Mouse (Mus musculus) left cerebral cortex, adult 18-20 months (tissue): Measurements from ENCODE around the gene Vmn2r30. TPM values are rescaled to one million over a fixed set of nuclear protein-coding genes. Genes with fewer than 3 reads are reported as not detected.
A peak's percentile ranks its signal among the peaks of the same experiment; 100 is the strongest.
"Not testable (repeated sequence)": the region's sequence is repeated elsewhere in the genome, so short reads cannot be mapped to it uniquely, and the experiment has no call there.

Experiments used
- DNase-seq, 2 experiments: peaks; one replicate each; pipeline ENCODE4 v3.0.0; 2021 to 2022; ENCODE audit warnings: low spot score in 2 of 2, mixed read lengths in 1 of 2
- long read RNA-seq, 2 experiments: library from polyadenylated mRNA; stranded (forward); transcript quantifications; one replicate each; pipeline ENCODE4 v2.0.0; 2021
- microRNA-seq, 2 experiments: library from miRNA; unstranded; fragments of <30 nt; microRNA quantifications; one replicate each; pipeline ENCODE4 v1.2.0; 2021
- total RNA-seq, 2 experiments: library from RNA; stranded (reverse); gene quantifications; 2 replicates each; pipeline ENCODE4 v1.2.3; 2021

Vmn2r30 gene
- under 1 TPM; 0.12 to 0.19 TPM for total RNA-seq
- long read RNA-seq, experiment 1, result 0 reads
- long read RNA-seq, experiment 2, result 0 reads

- not testable (repeated sequence) for DNase-seq
Measured at GRCm38 (mm10) chr7:7337509-7337908, at the start of gene Vmn2r30. Gene Vmn2r30, minus strand, starts transcription at chr7:7337609.

- not testable (repeated sequence) for DNase-seq
Measured at GRCm38 (mm10) chr7:7374431-7374830, 37.0 kb upstream of the Vmn2r30 start, which contains the start of gene Gm45783. Gene Gm45783, minus strand, starts transcription at chr7:7374573.

GRCm38 (mm10) chr7:7295595-7295994, 41.8 kb downstream of the Vmn2r30 start:
- peak; percentile 56 to 63 for DNase-seq

- DNase-seq, result no peak
Measured at GRCm38 (mm10) chr7:7281383-7281782, 56.0 kb downstream of the Vmn2r30 start.

GRCm38 (mm10) chr7:7277966-7278567, 59.3 kb downstream of the Vmn2r30 start, which contains the start of gene Gm45844:
Gene Gm45844, minus strand, starts transcription at chr7:7278289.
- DNase-seq, result peak; percentile 88 to 94

GRCm38 (mm10) chr7:7277556-7277955, 59.9 kb downstream of the Vmn2r30 start:
- not testable (repeated sequence) for DNase-seq

Small RNA genes within 50 kb of the gene (microRNA-seq; reads per million reads assigned to microRNA genes)
- gene Mir5620, result 16.2 to 23.0 reads per million in 2 experiments

Other genes starting within 250 kb of the Vmn2r30 start
- 10 to 100 TPM; 14.1 to 15.3 TPM for gene Zfp954, start 216.1 kb downstream of the Vmn2r30 start, total RNA-seq
- gene Zfp773, start 200.9 kb downstream of the Vmn2r30 start, total RNA-seq, result 1 to 10 TPM; 2.6 to 2.9 TPM
- 1 to 10 TPM; 7.2 to 8.8 TPM for gene Zfp418, start 166.3 kb downstream of the Vmn2r30 start, total RNA-seq
- gene Zfp772, start 127.6 kb downstream of the Vmn2r30 start, total RNA-seq, result 10 to 100 TPM in 1 of 2 experiments, 1 to 10 TPM in 1; 8.2 to 10.1 TPM
- 1 to 10 TPM; 1.6 to 2.0 TPM for gene Vmn2r29, start 90.3 kb downstream of the Vmn2r30 start, total RNA-seq
- gene Gm45844, start 59.3 kb downstream of the Vmn2r30 start, total RNA-seq, result 10 to 100 TPM; 12.3 to 13.2 TPM
- gene Clcn4, start 36.8 kb downstream of the Vmn2r30 start, total RNA-seq, result 100 to 1,000 TPM; 130 to 139 TPM
- under 1 TPM in 1 of 2 experiments, not detected in 1; 0.81 TPM for gene Gm45783, start 37.0 kb upstream of the Vmn2r30 start, total RNA-seq
- under 1 TPM in 1 of 2 experiments, not detected in 1; 0.05 TPM for gene Vmn2r31, start 62.1 kb upstream of the Vmn2r30 start, total RNA-seq
- not detected for gene Vmn2r32, start 142.4 kb upstream of the Vmn2r30 start, total RNA-seq
- gene Vmn2r33, start 229.2 kb upstream of the Vmn2r30 start, total RNA-seq, result not detected